Mouse (Mus musculus) bone marrow, adult 2 months (tissue): ENCODE results near the gene Olfr183. TPM values are rescaled to one million over a fixed set of nuclear protein-coding genes. Genes with fewer than 3 reads are reported as not detected.
"Not testable (repeated sequence)": the region's sequence is repeated elsewhere in the genome, so short reads cannot be mapped to it uniquely, and the experiment has no call there.

Source experiments
- H3K27ac ChIP-seq: fragments of 200-500 bp; 2 replicates; pipeline ENCODE4 v1.5.1; 2012; ENCODE audit warnings: low read depth, mild to moderate bottlenecking, control low read depth, inconsistent platforms, low read length; ENCODE audit not compliant: control insufficient read depth, poor library complexity, insufficient read depth
- H3K4me1 ChIP-seq: fragments of 200-500 bp; 2 replicates; pipeline ENCODE4 v1.6.1; 2011; ENCODE audit warnings: low read length; ENCODE audit not compliant: control insufficient read depth, insufficient read depth
- H3K4me3 ChIP-seq: fragments of 200-500 bp; replicated peaks from 2 replicates; pipeline ENCODE3; 2011; ENCODE audit warnings: mild to moderate bottlenecking, low read depth, low read length, control low read depth; ENCODE audit not compliant: control insufficient read depth
- CTCF ChIP-seq: fragments of 200-500 bp; IDR thresholded peaks from 2 replicates; pipeline ENCODE4 v1.5.1; 2011; ENCODE audit warnings: low read length, control low read depth; ENCODE audit not compliant: control insufficient read depth, insufficient read depth
- POLR2A ChIP-seq: fragments of 200-500 bp; IDR thresholded peaks from 2 replicates; pipeline ENCODE4 v1.6.1; 2011; ENCODE audit warnings: low read depth, mild to moderate bottlenecking, control low read depth, low read length, borderline replicate concordance; ENCODE audit not compliant: control insufficient read depth
- WGBS: fragments of 180-500 bp; shearing (Covaris S2); methylation state at CpG from one replicate; pipeline ENCODE4 v1.1.7; 2018; 5-methylcytosine and 5-hydroxymethylcytosine counted together
- polyA plus RNA-seq: library from polyadenylated mRNA; stranded (reverse); fragments of >200 nt; gene quantifications from 2 replicates; pipeline ENCODE4 v1.2.4, GENCODE M21; 2011; ENCODE audit warnings: low replicate concordance; ENCODE audit not compliant: missing spikeins, insufficient read depth, insufficient read length

The Olfr183 gene
- not detected in 2 replicates for polyA plus RNA-seq

DNA sequence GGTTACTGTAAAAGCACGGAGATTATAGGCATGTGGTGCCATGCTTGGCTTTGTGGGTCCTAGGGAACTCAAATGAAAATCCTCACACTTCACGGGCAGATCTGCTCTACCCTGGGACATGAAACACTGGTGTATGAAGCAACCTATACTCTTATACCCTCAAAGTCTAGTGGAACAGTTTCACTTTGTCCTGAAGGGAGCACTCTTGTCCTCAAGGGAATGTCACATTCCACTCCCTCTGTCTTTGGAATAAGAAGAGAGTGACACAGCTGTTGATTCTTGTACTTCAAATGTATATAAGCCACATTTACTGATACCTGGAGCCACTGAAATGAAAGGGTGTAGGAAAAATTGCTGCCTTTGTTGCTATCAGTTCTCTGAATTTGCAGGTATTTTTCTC lies at the start of gene Olfr183:
Gene Olfr183 (plus strand): TSS at position 301 of the 400 bp plus-strand sequence.
- Histone ChIP-seq H3K27ac (no peak within 1 kb of the TSS), H3K4me3 (no peak within 1 kb of the TSS), H3K4me1 (no peaks in the 10 kb centered on the region)
- TF ChIP-seq POLR2A (no peak), CTCF (no peak)
- WGBS: 57% methylated on average over 2 of the region's 2 CpGs

- no peaks in the 10 kb centered on the region for H3K4me1 ChIP-seq
- H3K4me3 ChIP-seq: no peak overlapping the region
- H3K27ac ChIP-seq: no peak overlapping the region
- TF ChIP-seq CTCF (no peak), POLR2A (no peak)
Observed at GRCm38 (mm10) chr16:59007146-59007545, 12.0 kb downstream of the Olfr183 start.

DNA sequence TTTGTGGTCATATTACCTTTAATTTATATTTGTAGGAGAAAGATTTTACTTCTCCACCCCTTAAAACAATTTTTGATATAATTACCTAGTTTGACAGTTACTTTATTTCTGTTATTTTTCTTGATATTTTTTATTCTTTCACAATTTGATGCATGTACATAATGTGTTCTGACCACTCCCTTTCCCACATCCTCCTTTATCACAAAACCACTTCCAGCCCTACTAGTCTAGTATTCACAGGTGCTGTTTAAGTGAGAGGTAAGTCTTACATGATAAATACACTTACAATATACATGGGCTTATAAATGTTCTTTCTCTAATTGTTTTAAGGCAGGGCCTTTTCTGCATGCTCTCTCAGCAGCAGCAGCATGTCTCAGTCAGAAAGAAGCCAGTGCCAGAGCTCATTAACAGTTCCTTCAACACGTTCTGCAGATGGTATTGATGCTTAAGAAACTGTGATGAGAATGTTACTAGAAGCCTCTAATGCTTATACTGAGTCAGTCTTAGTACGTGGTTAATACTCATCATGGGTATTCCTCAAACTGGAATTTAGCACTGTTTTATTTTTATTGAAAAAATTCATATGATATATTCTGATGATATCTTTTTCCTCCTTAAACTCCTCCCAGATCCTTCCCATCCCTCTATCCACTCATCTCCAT lies 18.3 kb downstream of the Olfr183 start:
- no peak overlapping the region for H3K4me3 ChIP-seq
- TF ChIP-seq CTCF (no peak), POLR2A (no peak)
- no peaks in the 10 kb centered on the region for H3K4me1 ChIP-seq
- H3K27ac ChIP-seq: no peak overlapping the region
- 50% methylated on average over 2 of the region's 2 CpGs for WGBS

GRCm38 (mm10) chr16:59030191-59030590 lies 35.0 kb downstream of the Olfr183 start, which contains the start of gene Olfr186:
Olfr186 (minus strand) TSS chr16:59030291.
- H3K27ac ChIP-seq: no peak within 1 kb of the TSS
- 83% methylated on average over 4 of the region's 4 CpGs for WGBS
- H3K4me3 ChIP-seq: no peak within 1 kb of the TSS
- TF ChIP-seq POLR2A: no peak
- no peak for TF ChIP-seq CTCF
- no peaks in the 10 kb centered on the region for H3K4me1 ChIP-seq

DNA sequence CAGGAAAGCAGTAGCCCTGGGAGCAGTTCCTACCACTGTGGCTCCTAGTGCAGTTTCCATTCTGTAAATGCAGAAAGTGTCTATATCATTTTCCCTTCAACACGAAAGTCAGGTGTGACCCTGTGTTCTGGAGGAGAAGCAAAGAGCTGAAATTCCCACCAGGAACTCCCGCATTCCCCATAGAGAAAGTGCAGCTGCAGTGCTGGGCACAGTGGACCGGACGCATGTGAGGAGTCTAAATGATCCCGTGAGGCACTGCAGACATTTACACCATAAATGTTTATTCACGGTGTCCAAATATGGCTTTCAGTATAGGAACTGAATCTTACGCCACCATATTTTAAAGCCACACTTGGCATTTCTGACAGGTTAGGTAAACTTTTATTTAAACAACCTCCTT lies 44.6 kb downstream of the Olfr183 start, which contains the start of gene Olfr187:
Gene Olfr187 (minus strand): TSS at position 58 of the 400 bp plus-strand sequence.
- 85% methylated on average over 7 of the region's 7 CpGs for WGBS
- H3K4me1 ChIP-seq: no peaks in the 10 kb centered on the region
- H3K4me3 ChIP-seq: no peak within 1 kb of the TSS
- TF ChIP-seq CTCF (no peak), POLR2A (no peak)
- H3K27ac ChIP-seq: no peak within 1 kb of the TSS

- WGBS: 64% methylated on average over 3 of the region's 3 CpGs
- TF ChIP-seq POLR2A: no peak
- no peak for TF ChIP-seq CTCF
- no peak overlapping the region for H3K4me3 ChIP-seq
- H3K4me1 ChIP-seq: no peaks in the 10 kb centered on the region
- H3K27ac ChIP-seq: no peak overlapping the region
Observed at GRCm38 (mm10) chr16:59045835-59046234, 50.7 kb downstream of the Olfr183 start.

- 56% methylated on average over 4 of the region's 4 CpGs for WGBS
- TF ChIP-seq CTCF (no peak), POLR2A (no peak)
- H3K4me3 ChIP-seq: no peak overlapping the region
- H3K4me1 ChIP-seq: no peaks in the 10 kb centered on the region
- no peak overlapping the region for H3K27ac ChIP-seq
Observed at GRCm38 (mm10) chr16:59047579-59047978, 52.4 kb downstream of the Olfr183 start.

GRCm38 (mm10) chr16:59048860-59049259 lies 53.7 kb downstream of the Olfr183 start:
- H3K4me3 ChIP-seq: no peak overlapping the region
- TF ChIP-seq CTCF (no peak), POLR2A (no peak)
- no peak overlapping the region for H3K27ac ChIP-seq
- WGBS: 64% methylated on average over 1 of the region's 1 CpGs
- no peaks in the 10 kb centered on the region for H3K4me1 ChIP-seq

DNA sequence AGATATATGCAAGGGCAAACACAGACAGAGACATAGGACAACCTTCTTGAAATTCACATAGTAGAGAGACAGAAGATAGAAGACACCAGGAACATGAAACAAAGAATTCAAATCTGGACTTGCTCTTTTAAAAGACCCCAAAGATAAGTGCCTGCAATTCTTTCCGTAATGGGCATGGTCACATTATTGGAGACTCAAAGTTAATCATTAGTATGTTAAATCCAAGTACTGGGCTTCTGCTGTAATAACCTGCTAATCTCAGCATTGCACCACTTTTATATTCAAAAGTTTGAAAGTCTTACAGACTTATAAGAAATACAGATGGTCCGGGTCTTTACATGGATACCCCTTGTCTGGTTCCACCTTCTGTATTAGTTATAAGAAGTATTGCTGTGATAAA lies 54.1 kb downstream of the Olfr183 start:
- not testable (repeated sequence) for H3K4me1 ChIP-seq, H3K4me3 ChIP-seq, H3K27ac ChIP-seq
- WGBS: 73% methylated on average over 2 of the region's 2 CpGs

Other genes starting within 250 kb of the Olfr183 start
- gene Olfr172, start 232.2 kb upstream of the Olfr183 start, polyA plus RNA-seq: not detected in 2 replicates
- not detected in 2 replicates for gene Olfr173, start 195.1 kb upstream of the Olfr183 start, polyA plus RNA-seq
- not detected in 2 replicates for gene Olfr175-ps1, start 168.6 kb upstream of the Olfr183 start, polyA plus RNA-seq
- not detected in 2 replicates for gene Olfr177, start 120.6 kb upstream of the Olfr183 start, polyA plus RNA-seq
- gene Olfr178, start 103.3 kb upstream of the Olfr183 start, polyA plus RNA-seq: not detected in 2 replicates
- not detected in 2 replicates for gene Olfr181, start 66.6 kb upstream of the Olfr183 start, polyA plus RNA-seq
- gene Olfr180, start 66.0 kb upstream of the Olfr183 start, polyA plus RNA-seq: not detected in 2 replicates
- not detected in 2 replicates for gene Olfr186, start 34.9 kb downstream of the Olfr183 start, polyA plus RNA-seq
- not detected in 2 replicates for gene Olfr187, start 44.4 kb downstream of the Olfr183 start, polyA plus RNA-seq
- gene Olfr190, start 82.6 kb downstream of the Olfr183 start, polyA plus RNA-seq: 0.32 TPM in 1 of 2 replicates, not detected in the other
- not detected in 2 replicates for gene Olfr191, start 94.5 kb downstream of the Olfr183 start, polyA plus RNA-seq
- not detected in 2 replicates for gene Olfr193, start 116.5 kb downstream of the Olfr183 start, polyA plus RNA-seq
- not detected in 2 replicates for gene Olfr194, start 125.7 kb downstream of the Olfr183 start, polyA plus RNA-seq
- not detected in 2 replicates for gene Olfr195, start 151.7 kb downstream of the Olfr183 start, polyA plus RNA-seq
- not detected in 2 replicates for gene Olfr196, start 175.1 kb downstream of the Olfr183 start, polyA plus RNA-seq
- gene Olfr198, start 208.2 kb downstream of the Olfr183 start, polyA plus RNA-seq: not detected in 2 replicates
- not detected in 2 replicates for gene Olfr199, start 224.4 kb downstream of the Olfr183 start, polyA plus RNA-seq